Mouse (Mus musculus) midbrain, embryonic 15.5 days (tissue): ENCODE measurements around the gene Il20ra. TPM values are rescaled to one million over a fixed set of nuclear protein-coding genes. Genes with fewer than 3 reads are reported as not detected.

ENCODE experiments used
- ATAC-seq: fragments of 200-750 bp; cut with Nextera tagmentation; replicated peaks from 2 replicates; pipeline ENCODE4 v1.8.0; 2017; ENCODE audit warnings: moderate TSS enrichment
- H3K27ac ChIP-seq: fragments of 300-500 bp; sonication (generic); 2 replicates; pipeline ENCODE4 v1.5.1; 2015; ENCODE audit warnings: mild to moderate bottlenecking, inconsistent platforms
- H3K27me3 ChIP-seq: fragments of 300-500 bp; sonication (generic); replicated peaks from 2 replicates; pipeline ENCODE4 v1.6.1; 2015; ENCODE audit warnings: inconsistent platforms
- H3K36me3 ChIP-seq: fragments of 300-500 bp; sonication (generic); replicated peaks from 2 replicates; pipeline ENCODE4 v1.6.1; 2015; ENCODE audit warnings: inconsistent platforms
- H3K4me1 ChIP-seq: fragments of 300-500 bp; sonication (generic); 2 replicates; pipeline ENCODE4 v1.6.1; 2015; ENCODE audit warnings: inconsistent platforms
- H3K4me2 ChIP-seq: fragments of 300-500 bp; sonication (generic); 2 replicates; pipeline ENCODE4 v1.6.1; 2015; ENCODE audit warnings: inconsistent platforms, mild to moderate bottlenecking, moderate library complexity
- H3K4me3 ChIP-seq: fragments of 300-500 bp; sonication (generic); 2 replicates; pipeline ENCODE4 v1.5.1; 2015; ENCODE audit warnings: mild to moderate bottlenecking, inconsistent platforms
- H3K9ac ChIP-seq: fragments of 300-500 bp; sonication (generic); 2 replicates; pipeline ENCODE4 v1.6.1; 2015; ENCODE audit warnings: mild to moderate bottlenecking, inconsistent platforms
- H3K9me3 ChIP-seq: fragments of 300-500 bp; sonication (generic); 2 replicates; pipeline ENCODE4 v1.6.1; 2016; ENCODE audit warnings: inconsistent platforms
- WGBS: fragments of 180-500 bp; shearing (Covaris S2); methylation state at CpG from one replicate; pipeline ENCODE4 v1.1.7; 2015; ENCODE audit warnings: mixed read lengths; 5-methylcytosine and 5-hydroxymethylcytosine counted together
- polyA plus RNA-seq: library from polyadenylated mRNA; unstranded; fragments of >200 nt; fragmentation: Nextera tagmentation; extraction: Ambion mirVana; gene quantifications from 2 replicates; pipeline ENCODE4 v1.2.1, GENCODE M21; 2015

Il20ra gene
- polyA plus RNA-seq, 1 experiment from 2014 or later, result 0.50 TPM

DNA sequence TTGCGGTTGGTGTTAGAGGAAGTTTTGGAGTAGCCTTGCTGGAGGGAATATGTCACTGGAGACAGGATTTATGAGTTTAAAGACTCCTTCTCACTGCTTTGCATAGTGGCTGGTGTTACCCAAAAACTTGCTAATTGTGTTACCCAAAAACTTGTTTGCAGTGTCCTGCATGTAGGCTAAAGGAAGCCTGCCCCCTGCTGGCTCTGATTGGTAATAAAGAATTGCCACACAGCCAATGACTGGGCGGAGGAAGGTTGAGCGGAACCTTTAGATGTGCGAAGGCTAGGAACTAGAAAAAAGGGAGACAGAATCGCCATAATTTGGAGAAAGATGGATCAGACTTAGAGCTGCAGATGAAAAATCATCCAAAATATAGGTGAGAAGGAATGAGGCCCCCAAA lies 69.0 kb downstream of the Il20ra start:
- Histone ChIP-seq H3K4me1 (no peaks in the 10 kb centered on the region), H3K4me2 (no peak overlapping the region), H3K27ac (no peak overlapping the region), H3K4me3 (no peak overlapping the region), H3K36me3 (no peaks in the 10 kb centered on the region), H3K9ac (no peak overlapping the region), H3K27me3 (no peaks in the 10 kb centered on the region), H3K9me3 (no peaks in the 10 kb centered on the region)
- 90% methylated on average over 5 of the region's 5 CpGs for WGBS
- no peak for ATAC-seq

DNA sequence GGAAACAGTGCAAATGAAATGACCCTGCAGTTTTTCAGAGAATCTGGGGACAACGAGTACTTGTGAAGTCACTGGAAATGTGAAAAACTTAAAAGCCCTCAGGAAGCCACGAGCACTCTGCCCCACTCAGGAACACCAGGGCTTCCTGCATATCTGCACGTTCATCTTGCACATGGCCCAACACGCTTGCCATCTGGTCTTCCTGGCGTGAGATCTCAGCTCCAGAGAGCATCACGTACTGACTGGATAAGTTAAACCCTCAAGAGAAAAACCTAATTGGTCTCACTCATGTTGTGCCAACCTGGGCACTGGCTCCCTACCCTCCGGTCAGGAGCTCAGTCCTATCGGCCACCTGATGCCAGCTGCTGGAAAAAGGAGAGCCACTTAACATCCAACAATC lies 82.6 kb downstream of the Il20ra start:
- Histone ChIP-seq H3K27me3 (no peaks in the 10 kb centered on the region), H3K4me3 (no peak overlapping the region), H3K4me1 (no peaks in the 10 kb centered on the region), H3K4me2 (no peak overlapping the region), H3K36me3 (no peaks in the 10 kb centered on the region), H3K9me3 (peaks cover 3% of the 10 kb centered on the region; the same call in 1 of the 2 replicates), H3K9ac (no peak overlapping the region), H3K27ac (no peak overlapping the region)
- ATAC-seq, result peak; percentile 63; the same call in 1 of the 2 replicates
- WGBS, result 72% methylated on average over 8 of the region's 8 CpGs

DNA sequence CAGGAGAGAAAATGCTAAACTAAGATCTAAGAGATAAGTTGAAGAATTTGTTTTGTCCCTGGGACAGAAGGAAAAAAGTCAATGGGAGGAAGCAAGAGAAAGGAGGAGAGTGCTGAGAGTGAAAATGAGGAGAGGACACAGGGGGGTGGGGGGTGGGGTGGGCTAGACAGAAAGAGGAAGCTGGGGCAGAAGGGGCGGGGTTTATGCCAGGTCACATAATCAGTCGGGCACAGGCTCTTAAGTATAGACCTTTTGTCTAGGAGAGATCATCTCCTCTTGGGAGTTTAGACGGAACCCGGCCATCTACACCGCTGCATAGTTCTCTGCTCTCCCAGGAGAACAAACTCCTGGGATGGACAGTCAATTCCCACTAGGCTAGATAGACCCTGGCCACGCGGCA lies 90.6 kb downstream of the Il20ra start:
- Histone ChIP-seq H3K9me3 (peaks cover 3% of the 10 kb centered on the region; the same call in 1 of the 2 replicates), H3K27ac (no peak overlapping the region), H3K4me2 (no peak overlapping the region), H3K4me1 (no peaks in the 10 kb centered on the region), H3K4me3 (no peak overlapping the region), H3K9ac (no peak overlapping the region), H3K36me3 (no peaks in the 10 kb centered on the region), H3K27me3 (no peaks in the 10 kb centered on the region)
- no peak for ATAC-seq
- 85% methylated on average over 7 of the region's 7 CpGs for WGBS

DNA sequence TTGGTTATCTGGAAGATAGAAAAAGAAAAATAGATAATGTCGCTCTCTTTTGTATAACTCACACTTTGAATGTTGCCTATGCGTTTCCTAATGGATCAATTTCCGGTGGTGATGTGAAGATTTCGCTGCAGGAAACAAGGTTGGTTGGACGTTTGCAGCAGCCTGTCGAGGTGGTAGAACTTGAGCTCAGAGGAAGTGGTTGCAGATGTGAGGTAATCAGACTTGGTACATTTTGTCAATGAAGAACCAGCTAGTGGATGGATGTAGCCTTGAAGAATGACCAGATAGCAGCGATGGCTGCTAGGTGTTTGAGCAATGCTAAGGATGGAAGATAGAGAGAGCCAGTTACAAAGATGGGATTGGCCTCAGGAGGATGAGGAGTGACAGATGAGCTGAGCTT lies 92.4 kb downstream of the Il20ra start:
- Histone ChIP-seq H3K9ac (no peak overlapping the region), H3K27me3 (no peaks in the 10 kb centered on the region), H3K27ac (no peak overlapping the region), H3K36me3 (no peaks in the 10 kb centered on the region), H3K4me2 (no peak overlapping the region), H3K4me3 (no peak overlapping the region), H3K9me3 (no peaks in the 10 kb centered on the region), H3K4me1 (no peaks in the 10 kb centered on the region)
- ATAC-seq, result no peak
- WGBS, result 87% methylated on average over 7 of the region's 7 CpGs

Other genes with a start within 250 kb of the Il20ra start
- 21.6 TPM in 2 replicates for gene Ifngr1, start 120.6 kb upstream of the Il20ra start, polyA plus RNA-seq
- gene Il22ra2, start 90.6 kb upstream of the Il20ra start, polyA plus RNA-seq, result not detected in 2 replicates
- gene Slc35d3, start 138.9 kb downstream of the Il20ra start, polyA plus RNA-seq, result 2.2 TPM in 2 replicates
- 26.8 and 27.4 TPM in 2 replicates for gene Pex7, start 195.1 kb downstream of the Il20ra start, polyA plus RNA-seq
- 1.1 and 1.3 TPM in 2 replicates for gene Map3k5, start 221.9 kb downstream of the Il20ra start, polyA plus RNA-seq